Mouse (Mus musculus) 416B (cell line): ENCODE results near the gene Xrn2.
A peak's percentile ranks its signal among the peaks of the same experiment; 100 is the strongest.

ENCODE experiments used
- DNase-seq: peaks from one replicate; pipeline ENCODE4 v3.0.0; 2011; ENCODE audit warnings: low read depth

Xrn2 gene

GRCm38 (mm10) chr2:147012623-147013184, at the start of gene Xrn2:
TSS of gene Xrn2 (plus strand) at chr2:147012996.
- DNase-seq, result peak; percentile 96

- DNase-seq, result no peak
Measured at GRCm38 (mm10) chr2:146975024-146975423, 37.8 kb upstream of the Xrn2 start.

DNA sequence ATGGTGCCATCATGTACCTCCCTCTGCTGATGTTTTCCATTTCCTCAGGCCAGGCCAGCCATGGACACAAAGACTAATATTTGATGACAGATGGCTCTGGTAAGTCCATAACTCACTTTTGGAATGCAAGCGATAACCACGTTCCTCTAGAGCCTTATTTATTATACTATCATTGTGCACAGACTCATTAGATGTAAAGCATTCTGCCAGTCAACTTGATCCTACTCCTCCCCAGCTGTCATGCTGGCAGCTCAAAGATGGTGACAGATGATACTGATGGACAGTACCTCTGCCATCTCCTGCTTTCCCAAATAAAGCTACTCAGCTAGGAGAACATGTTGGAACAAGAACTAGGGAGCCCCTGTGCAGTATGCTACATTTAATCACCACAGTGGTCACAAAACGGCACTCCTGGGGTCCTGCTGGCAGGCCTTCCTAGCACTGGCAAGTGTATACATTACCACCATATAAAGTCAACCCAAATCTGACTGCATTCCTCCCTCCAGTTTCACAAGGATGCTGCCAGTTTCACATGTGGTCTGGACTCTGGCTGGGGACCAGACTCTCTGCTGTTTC, 37.3 kb upstream of the Xrn2 start:
- DNase-seq, result no peak

- DNase-seq, result no peak
Measured at GRCm38 (mm10) chr2:146982786-146983185, 30.0 kb upstream of the Xrn2 start.

GRCm38 (mm10) chr2:146984831-146985230, 28.0 kb upstream of the Xrn2 start:
- no peak for DNase-seq

DNA sequence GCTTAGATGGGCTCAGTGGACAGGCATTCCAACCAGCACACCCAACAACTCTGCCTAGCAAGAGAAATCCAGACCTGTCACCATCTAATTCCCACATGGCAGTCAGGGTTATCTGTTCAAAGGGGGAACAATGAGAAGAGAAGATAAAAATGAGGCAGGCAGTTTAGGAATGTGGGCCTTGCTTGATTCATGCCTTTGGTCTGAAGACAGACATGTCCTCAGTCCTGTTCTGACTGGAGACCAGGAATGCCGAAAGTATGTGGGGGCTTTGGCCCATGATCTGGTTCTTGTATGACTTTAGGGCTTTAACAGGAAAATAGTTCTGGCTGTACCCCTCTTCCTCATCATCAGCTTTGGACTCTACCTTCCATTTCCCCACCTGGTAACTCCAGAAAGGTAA, 27.0 kb upstream of the Xrn2 start:
- no peak for DNase-seq

GRCm38 (mm10) chr2:146986429-146986828, 26.4 kb upstream of the Xrn2 start:
- no peak for DNase-seq

DNA sequence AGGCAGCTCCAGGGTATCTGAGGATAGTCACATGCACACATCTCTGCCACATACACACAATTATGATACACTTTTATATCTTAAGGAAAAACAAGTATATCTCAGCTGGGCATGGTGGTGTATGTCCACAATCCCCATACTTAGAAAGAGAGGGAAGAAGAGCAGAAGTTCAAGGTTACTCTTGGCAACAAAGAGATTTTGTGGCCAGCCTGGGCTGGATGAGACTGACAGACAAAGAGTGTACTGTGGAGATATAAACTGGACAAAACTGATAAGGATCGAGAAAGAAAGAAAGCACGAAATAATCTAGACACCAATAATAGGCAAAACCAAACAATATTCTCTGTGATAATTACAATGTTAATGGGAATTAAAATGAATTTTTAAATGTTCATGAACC, 5.5 kb upstream of the Xrn2 start:
- DNase-seq, result no peak

DNA sequence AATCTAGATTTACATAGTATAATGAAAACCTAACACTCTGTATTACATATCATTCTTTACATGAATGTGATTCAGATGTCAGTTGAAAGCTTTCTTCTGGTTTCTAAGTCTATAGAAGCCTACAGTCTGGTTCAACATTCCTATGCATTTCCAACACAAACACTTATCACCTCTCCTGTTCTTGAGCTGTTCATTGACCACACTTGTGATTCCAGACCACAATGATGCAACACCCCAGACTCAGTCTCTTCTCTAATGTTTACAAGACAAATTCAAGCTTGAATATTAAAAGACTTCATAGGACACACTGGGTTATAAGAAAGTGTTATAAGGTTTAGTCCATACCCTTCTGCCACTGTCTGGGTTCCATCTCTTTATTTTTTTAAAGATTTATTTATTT, 3.7 kb upstream of the Xrn2 start:
- no peak for DNase-seq

DNA sequence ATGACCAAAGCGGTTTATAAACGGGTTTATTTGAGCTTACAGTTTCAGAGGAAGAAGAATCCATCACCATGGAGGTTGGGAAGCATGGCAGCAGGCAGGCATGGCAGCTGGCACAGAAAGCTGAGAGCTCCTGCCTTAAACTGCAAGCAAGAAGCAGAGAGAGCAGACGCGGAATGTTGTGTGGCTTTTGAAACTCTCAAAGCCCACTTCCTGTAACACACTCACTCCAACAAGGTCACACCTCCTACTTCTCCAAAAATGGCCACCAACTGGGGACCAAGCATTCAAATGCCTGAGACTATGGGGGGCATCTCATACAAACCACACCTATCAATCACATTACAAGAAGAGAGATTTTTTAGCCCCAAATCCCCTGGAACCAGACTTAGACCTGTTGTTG, 2.7 kb upstream of the Xrn2 start:
- peak; percentile 48 for DNase-seq

DNA sequence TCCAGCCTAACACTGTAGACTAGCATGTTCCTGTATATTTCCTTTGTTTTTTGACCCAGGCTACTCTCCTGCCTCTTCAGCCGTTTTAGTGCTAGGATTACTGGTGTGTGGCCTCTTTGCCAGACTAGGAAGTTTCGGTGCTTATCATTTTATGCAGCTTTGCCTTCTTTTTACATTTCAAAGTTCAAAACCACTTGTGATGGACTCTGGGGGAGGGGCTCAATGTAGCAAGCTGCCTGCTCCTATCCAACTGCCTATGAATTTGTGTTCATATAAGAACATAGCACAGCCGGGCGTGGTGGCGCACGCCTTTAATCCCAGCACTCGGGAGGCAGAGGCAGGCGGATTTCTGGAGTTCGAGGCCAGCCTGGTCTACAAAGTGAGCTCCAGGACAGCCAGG, 1.8 kb upstream of the Xrn2 start:
- DNase-seq, result no peak

GRCm38 (mm10) chr2:147011474-147012140, 1.2 kb upstream of the Xrn2 start:
- peak; percentile 86 for DNase-seq

GRCm38 (mm10) chr2:147012141-147012622, 614 bp upstream of the Xrn2 start:
- no peak for DNase-seq

- DNase-seq, result peak; percentile 80
Measured at GRCm38 (mm10) chr2:147013194-147013969, 586 bp downstream of the Xrn2 start.

GRCm38 (mm10) chr2:147014101-147014886, 1.5 kb downstream of the Xrn2 start:
- DNase-seq, result peak; percentile 64

- peak; percentile 29 for DNase-seq
Measured at GRCm38 (mm10) chr2:147022041-147022440, 9.2 kb downstream of the Xrn2 start.

GRCm38 (mm10) chr2:147023067-147023466, 10.3 kb downstream of the Xrn2 start:
- no peak for DNase-seq

DNA sequence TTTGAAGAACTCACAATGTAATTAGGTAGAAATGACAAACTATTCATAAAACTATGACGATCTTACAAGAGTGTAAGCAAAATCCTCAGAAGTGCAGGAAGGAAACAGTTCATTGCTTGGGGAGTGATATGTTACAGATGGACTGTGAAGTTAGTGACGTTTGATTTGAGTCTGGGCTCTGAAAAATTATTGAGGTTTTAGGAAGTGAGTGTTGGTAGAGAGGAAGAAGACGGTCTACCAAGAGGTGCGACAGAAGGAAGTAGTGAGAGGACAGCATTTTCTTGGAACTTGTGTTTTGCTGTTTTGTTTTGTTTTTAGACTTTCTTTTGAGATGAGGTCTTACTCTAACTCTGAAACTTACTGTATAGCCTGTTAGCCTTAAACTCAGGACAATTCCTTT, 10.8 kb downstream of the Xrn2 start:
- DNase-seq, result no peak

DNA sequence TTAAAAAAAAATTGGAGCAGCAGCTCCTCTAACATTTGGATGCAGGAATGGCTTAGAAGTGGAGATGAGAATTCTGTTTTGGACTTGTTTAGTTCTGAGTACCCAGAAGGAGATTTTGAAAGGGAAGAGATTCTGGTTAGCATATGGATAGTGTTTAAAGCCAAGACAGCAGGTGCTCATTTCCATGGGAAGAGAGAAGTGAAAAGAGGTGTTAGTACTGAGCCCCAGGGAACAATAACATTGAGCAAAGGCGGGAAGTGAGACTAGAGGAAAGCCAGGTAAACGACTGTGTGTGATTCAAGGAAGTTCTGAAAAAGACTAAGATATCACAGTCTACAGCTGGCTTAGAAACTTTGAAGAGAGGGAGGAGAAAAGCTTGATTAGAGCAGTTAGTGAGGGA, 20.3 kb downstream of the Xrn2 start:
- no peak for DNase-seq

DNA sequence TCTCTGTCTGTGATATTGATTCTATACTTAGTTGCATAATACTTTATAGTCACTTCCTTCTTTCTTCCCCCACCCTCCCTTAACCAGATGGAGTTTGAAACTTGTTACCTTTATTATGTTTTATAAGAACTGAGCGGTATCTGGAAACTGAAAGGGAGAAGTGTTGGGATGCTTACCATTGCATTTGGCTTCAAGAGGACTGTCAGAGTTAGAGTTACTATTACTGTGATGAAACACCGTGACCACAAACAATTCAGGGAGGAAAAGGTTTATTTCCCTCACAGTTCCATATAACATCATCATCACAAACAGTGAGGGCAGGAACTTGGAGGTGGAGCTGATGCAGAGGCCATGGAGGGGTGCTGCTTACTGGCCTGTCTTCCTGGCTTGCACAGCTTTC, 23.1 kb downstream of the Xrn2 start:
- peak; percentile 29 for DNase-seq

- DNase-seq, result no peak
Measured at GRCm38 (mm10) chr2:147047051-147047450, 34.3 kb downstream of the Xrn2 start.
